Mouse (Mus musculus) forebrain, embryonic 10.5 days (tissue): ENCODE measurements around the gene Lrrn2. TPM values are rescaled to one million over a fixed set of nuclear protein-coding genes. Genes with fewer than 3 reads are reported as not detected.
"Not testable (repeated sequence)": the region's sequence is repeated elsewhere in the genome, so short reads cannot be mapped to it uniquely, and the experiment has no call there.

Experiments
- DNase-seq: peaks from one replicate; pipeline ENCODE4 v3.0.0-alpha.2; 2017; ENCODE audit warnings: low spot score; ENCODE audit errors: extremely low spot score
- H3K27ac ChIP-seq: fragments of 300-500 bp; sonication (generic); 2 replicates; pipeline ENCODE4 v1.5.1; 2016; ENCODE audit warnings: mild to moderate bottlenecking
- H3K27me3 ChIP-seq: fragments of 300-500 bp; sonication (generic); 2 replicates; pipeline ENCODE4 v1.6.1; 2016; ENCODE audit warnings: mild to moderate bottlenecking; ENCODE audit not compliant: poor library complexity, severe bottlenecking
- H3K36me3 ChIP-seq: fragments of 300-500 bp; sonication (generic); replicated peaks from 2 replicates; pipeline ENCODE4 v1.6.1; 2016; ENCODE audit warnings: mild to moderate bottlenecking, moderate library complexity
- H3K4me1 ChIP-seq: fragments of 300-500 bp; sonication (generic); 2 replicates; pipeline ENCODE4 v1.6.1; 2016
- H3K4me3 ChIP-seq: fragments of 300-500 bp; sonication (generic); 2 replicates; pipeline ENCODE4 v1.5.1; 2016; ENCODE audit warnings: mild to moderate bottlenecking, moderate library complexity
- H3K9me3 ChIP-seq: fragments of 300-500 bp; sonication (generic); 2 replicates; pipeline ENCODE4 v1.6.1; 2016; ENCODE audit warnings: mild to moderate bottlenecking, moderate library complexity
- WGBS: fragments of 180-500 bp; shearing (Covaris S2); methylation state at CpG from one replicate; pipeline ENCODE4 v1.1.7; 2016; 5-methylcytosine and 5-hydroxymethylcytosine counted together
- microRNA-seq: library from miRNA; unstranded; fragments of <30 nt; microRNA quantifications from one replicate; pipeline ENCODE4, GENCODE M21; 2017
- polyA plus RNA-seq: library from polyadenylated mRNA; unstranded; fragments of >200 nt; fragmentation: Nextera tagmentation; extraction: Ambion mirVana; gene quantifications from 2 replicates; pipeline ENCODE4 v1.2.1, GENCODE M21; 2016

The Lrrn2 gene
- polyA plus RNA-seq, 1 experiment from 2014 or later: 6.0 TPM

GRCm38 (mm10) chr1:132956809-132957208 lies 76.7 kb downstream of the Lrrn2 start:
- H3K36me3 ChIP-seq: no peaks in the 10 kb centered on the region
- H3K27me3 ChIP-seq: no peaks in the 10 kb centered on the region
- WGBS: 91% methylated on average over 5 of the region's 5 CpGs
- 0 out of 2 replicates have a peak, but pooled peaks cover 2% of the 10 kb centered on the region for H3K4me1 ChIP-seq
- no peak for DNase-seq
- no peak overlapping the region for H3K27ac ChIP-seq
- no peaks in the 10 kb centered on the region for H3K9me3 ChIP-seq
- H3K4me3 ChIP-seq: no peak overlapping the region

GRCm38 (mm10) chr1:132961751-132962150 lies 81.7 kb downstream of the Lrrn2 start:
- 91% methylated on average over 3 of the region's 3 CpGs for WGBS
- DNase-seq: no peak

GRCm38 (mm10) chr1:132964106-132964505 lies 84.0 kb downstream of the Lrrn2 start:
- DNase-seq: no peak
- H3K27ac ChIP-seq: no peak overlapping the region
- H3K36me3 ChIP-seq: no peaks in the 10 kb centered on the region
- H3K27me3 ChIP-seq: no peaks in the 10 kb centered on the region
- no peaks in the 10 kb centered on the region for H3K4me1 ChIP-seq
- 86% methylated on average over 2 of the region's 2 CpGs for WGBS
- no peaks in the 10 kb centered on the region for H3K9me3 ChIP-seq
- no peak overlapping the region for H3K4me3 ChIP-seq

More at GRCm38 (mm10) chr1:132961751-132962150, 81.7 kb downstream of the Lrrn2 start:
- Histone ChIP-seq H3K4me1 (no peaks in the 10 kb centered on the region), H3K27ac (no peak overlapping the region), H3K27me3 (no peaks in the 10 kb centered on the region), H3K4me3 (no peak overlapping the region), H3K9me3 (no peaks in the 10 kb centered on the region), H3K36me3 (no peaks in the 10 kb centered on the region)

GRCm38 (mm10) chr1:132964691-132965090 lies 84.6 kb downstream of the Lrrn2 start:
- whole genome bisulfite sequencing: 88% methylated on average over 4 of the region's 4 CpGs

GRCm38 (mm10) chr1:132968659-132969058 lies 88.6 kb downstream of the Lrrn2 start:
- Histone ChIP-seq H3K9me3 (no peaks in the 10 kb centered on the region), H3K27ac (no peak overlapping the region), H3K4me1 (no peaks in the 10 kb centered on the region), H3K36me3 (no peaks in the 10 kb centered on the region), H3K27me3 (no peaks in the 10 kb centered on the region), H3K4me3 (no peak overlapping the region)
- 26% methylated on average over 6 of the region's 6 CpGs for WGBS
- peak; percentile 65 for DNase-seq

More at GRCm38 (mm10) chr1:132964691-132965090, 84.6 kb downstream of the Lrrn2 start:
- Histone ChIP-seq H3K27ac (no peak overlapping the region), H3K27me3 (no peaks in the 10 kb centered on the region), H3K4me1 (no peaks in the 10 kb centered on the region), H3K4me3 (no peak overlapping the region), H3K36me3 (no peaks in the 10 kb centered on the region), H3K9me3 (no peaks in the 10 kb centered on the region)
- DNase-seq: no peak

- Histone ChIP-seq H3K36me3 (peaks cover 37% of the 10 kb centered on the region), H3K9me3 (no peaks in the 10 kb centered on the region), H3K4me3 (no peak overlapping the region), H3K4me1 (no peaks in the 10 kb centered on the region), H3K27me3 (no peaks in the 10 kb centered on the region), H3K27ac (no peak overlapping the region)
- 89% methylated on average over 1 of the region's 1 CpGs for WGBS
- DNase-seq: no peak
Measured at GRCm38 (mm10) chr1:132977402-132977801, 97.3 kb downstream of the Lrrn2 start.

- WGBS: 96% methylated on average over 6 of the region's 6 CpGs
- peaks cover 73% of the 10 kb centered on the region for H3K36me3 ChIP-seq
- H3K4me3 ChIP-seq: no peak overlapping the region
Measured at GRCm38 (mm10) chr1:132981232-132981631, 101.2 kb downstream of the Lrrn2 start.

GRCm38 (mm10) chr1:132982728-132983127 lies 102.7 kb downstream of the Lrrn2 start:
- 62% methylated on average over 7 of the region's 7 CpGs for WGBS

More at GRCm38 (mm10) chr1:132981232-132981631, 101.2 kb downstream of the Lrrn2 start:
- H3K27ac ChIP-seq: no peak overlapping the region
- H3K27me3 ChIP-seq: no peaks in the 10 kb centered on the region
- no peak for DNase-seq
- no peaks in the 10 kb centered on the region for H3K4me1 ChIP-seq
- no peaks in the 10 kb centered on the region for H3K9me3 ChIP-seq

GRCm38 (mm10) chr1:132988556-132989459 lies 108.7 kb downstream of the Lrrn2 start:
- not testable (repeated sequence) for H3K9me3 ChIP-seq
- peaks cover 97% of the 10 kb centered on the region for H3K36me3 ChIP-seq
- WGBS: 91% methylated on average over 12 of the region's 12 CpGs

More at GRCm38 (mm10) chr1:132982728-132983127, 102.7 kb downstream of the Lrrn2 start:
- Histone ChIP-seq H3K27me3 (no peaks in the 10 kb centered on the region), H3K27ac (no peak overlapping the region), H3K4me1 (no peaks in the 10 kb centered on the region), H3K36me3 (peaks cover 85% of the 10 kb centered on the region), H3K4me3 (no peak overlapping the region), H3K9me3 (no peaks in the 10 kb centered on the region)
- DNase-seq: peak; percentile 62

More at GRCm38 (mm10) chr1:132988556-132989459, 108.7 kb downstream of the Lrrn2 start:
- DNase-seq, H3K27ac ChIP-seq, H3K27me3 ChIP-seq, H3K4me3 ChIP-seq, H3K4me1 ChIP-seq: not testable (repeated sequence)

Small RNA genes lying within 50 kb of the gene (microRNA-seq; reads per million reads assigned to microRNA genes)
- not detected for gene Gm44300

Other genes starting within 250 kb of the Lrrn2 start
- gene Nfasc, start 138.5 kb upstream of the Lrrn2 start, polyA plus RNA-seq: 7.0 and 9.6 TPM in 2 replicates
- gene Mdm4, start 150.3 kb downstream of the Lrrn2 start, polyA plus RNA-seq: 38.5 and 38.8 TPM in 2 replicates
- gene Pik3c2b, start 165.4 kb downstream of the Lrrn2 start, polyA plus RNA-seq: 13.6 and 13.7 TPM in 2 replicates